Mouse (Mus musculus): ENCODE results near the gene Tmem178b.

Gene Tmem178b

GRCm38 (mm10) chr6:40015711-40016460, 142.8 kb downstream of the Tmem178b start:
- DNase-seq (ENCODE audit: low spot score), result no peak

DNA sequence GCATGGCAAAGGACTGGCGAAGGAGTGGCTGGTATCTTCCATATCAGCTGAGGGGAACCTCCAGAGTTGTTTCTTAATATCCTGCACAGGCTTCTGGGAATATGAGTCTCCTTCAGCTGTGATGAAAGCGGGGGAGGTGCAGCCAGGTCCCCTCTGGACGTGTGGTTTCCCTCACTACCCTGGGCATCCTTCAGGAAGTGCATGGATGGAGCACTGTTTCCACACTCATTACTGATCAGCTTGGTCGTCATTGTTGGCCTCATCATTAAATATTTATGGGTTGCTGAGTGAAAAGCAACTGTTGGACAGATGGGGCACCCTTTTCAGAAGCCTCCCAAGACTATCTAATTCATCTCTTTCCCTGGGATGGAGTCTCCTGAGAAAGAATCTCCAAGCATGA, 146.3 kb downstream of the Tmem178b start:
- no peak for DNase-seq (ENCODE audit: low spot score)

DNA sequence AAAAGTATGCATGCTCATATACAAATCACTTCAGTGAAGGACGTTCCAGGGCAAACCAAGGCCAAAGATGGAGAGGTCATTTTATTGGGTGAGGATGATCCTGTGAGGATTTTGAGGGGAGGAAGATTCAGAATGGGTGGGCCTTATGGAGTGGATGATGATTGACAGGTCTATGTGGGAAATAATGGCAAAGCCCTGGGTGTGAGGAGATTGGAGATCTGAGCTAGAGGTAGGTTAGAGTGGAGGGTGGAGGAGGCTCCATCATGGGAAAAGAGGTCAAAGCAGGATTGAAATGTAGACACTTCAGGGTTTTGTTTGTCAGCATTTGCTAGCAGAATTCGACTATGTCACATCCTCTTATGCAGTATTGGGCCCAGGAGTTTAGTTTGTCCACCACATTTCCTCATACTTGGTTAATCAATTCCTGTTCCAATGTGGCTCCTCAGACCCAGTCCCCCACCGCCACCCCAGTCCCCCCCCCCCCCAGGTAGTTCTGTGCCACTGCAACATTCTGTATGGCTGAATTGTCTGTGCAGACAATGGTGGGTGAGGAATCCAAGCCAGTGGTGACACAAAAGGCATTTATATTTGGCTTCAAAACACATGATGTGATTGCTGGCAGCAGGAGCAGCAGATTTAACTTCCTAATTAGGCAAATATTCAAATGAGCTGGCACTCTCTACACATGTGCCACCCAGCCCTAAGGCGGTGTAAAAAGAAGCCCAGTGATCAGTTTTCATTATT, 150.7 kb downstream of the Tmem178b start:
- DNase-seq (ENCODE audit: low spot score), result no peak

- DNase-seq (ENCODE audit: low spot score), result no peak
Observed at GRCm38 (mm10) chr6:40024336-40024934, 151.4 kb downstream of the Tmem178b start.

DNA sequence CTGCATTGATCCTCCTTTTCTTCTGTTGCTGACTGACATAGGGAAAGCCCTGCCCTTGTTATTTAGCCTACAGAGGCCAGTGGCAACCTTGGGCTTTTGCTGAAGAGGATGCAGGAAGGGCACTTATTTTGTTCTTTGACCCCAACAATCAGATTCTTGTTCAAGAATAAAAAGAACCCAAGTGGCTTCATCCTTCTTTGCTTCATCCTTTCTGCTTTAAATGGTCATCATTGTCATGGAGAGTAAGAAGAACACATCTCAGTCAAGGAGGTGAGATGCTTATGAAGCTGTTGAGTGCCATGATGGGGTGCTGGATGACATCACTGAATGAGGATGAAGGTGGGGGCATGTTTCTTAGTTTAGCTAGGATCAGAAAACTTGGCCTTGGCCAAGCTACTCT, 159.8 kb downstream of the Tmem178b start:
- no peak for DNase-seq (ENCODE audit: low spot score)

- no peak for DNase-seq (ENCODE audit: low spot score)
Observed at GRCm38 (mm10) chr6:40033935-40034334, 160.9 kb downstream of the Tmem178b start.

GRCm38 (mm10) chr6:40048969-40049908, 176.2 kb downstream of the Tmem178b start:
- no peak for DNase-seq (ENCODE audit: low spot score)

- no peak for DNase-seq (ENCODE audit: low spot score)
Observed at GRCm38 (mm10) chr6:40049909-40050484, 176.9 kb downstream of the Tmem178b start.

- DNase-seq (ENCODE audit: low spot score), result no peak
Observed at GRCm38 (mm10) chr6:40051698-40052097, 178.6 kb downstream of the Tmem178b start.

DNA sequence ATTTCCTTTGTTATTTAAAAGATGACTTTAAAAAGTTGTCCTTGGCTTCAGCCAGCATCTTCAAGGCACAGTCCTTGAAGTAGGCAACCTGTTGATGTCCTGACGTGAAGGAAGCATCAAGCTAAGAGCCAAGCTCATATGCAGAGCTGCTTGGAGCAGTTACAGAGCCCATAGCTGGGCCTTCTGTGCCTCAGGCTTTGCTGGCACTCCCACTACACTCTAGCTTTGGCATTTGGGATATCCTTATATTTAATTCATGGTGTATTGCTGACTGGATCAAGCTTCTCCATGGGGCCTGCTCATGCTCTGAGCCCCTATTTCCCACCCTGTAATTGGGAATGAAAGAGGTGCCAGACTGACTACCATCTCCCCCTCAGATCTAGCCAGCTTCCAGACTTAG, 179.5 kb downstream of the Tmem178b start:
- no peak for DNase-seq (ENCODE audit: low spot score)

DNA sequence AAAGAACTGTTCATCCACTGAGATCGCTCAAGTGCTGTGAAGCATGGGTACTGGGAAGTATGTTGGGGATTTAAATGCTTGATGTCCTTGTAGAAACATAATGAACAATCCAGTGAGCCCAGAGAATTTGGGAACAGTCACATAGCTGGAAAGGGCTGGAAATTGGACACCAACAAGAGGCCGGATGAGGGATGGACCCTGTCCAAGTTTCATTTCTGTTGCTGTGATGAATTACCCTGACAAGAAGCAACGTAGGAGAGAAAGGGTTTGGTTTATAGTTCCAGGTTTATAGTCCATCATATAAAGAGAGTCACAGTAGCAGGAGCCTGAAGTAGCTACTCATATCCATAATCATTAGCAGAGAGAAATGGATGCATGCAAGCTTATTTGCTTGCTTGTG, 186.4 kb downstream of the Tmem178b start:
- no peak for DNase-seq (ENCODE audit: low spot score)

DNA sequence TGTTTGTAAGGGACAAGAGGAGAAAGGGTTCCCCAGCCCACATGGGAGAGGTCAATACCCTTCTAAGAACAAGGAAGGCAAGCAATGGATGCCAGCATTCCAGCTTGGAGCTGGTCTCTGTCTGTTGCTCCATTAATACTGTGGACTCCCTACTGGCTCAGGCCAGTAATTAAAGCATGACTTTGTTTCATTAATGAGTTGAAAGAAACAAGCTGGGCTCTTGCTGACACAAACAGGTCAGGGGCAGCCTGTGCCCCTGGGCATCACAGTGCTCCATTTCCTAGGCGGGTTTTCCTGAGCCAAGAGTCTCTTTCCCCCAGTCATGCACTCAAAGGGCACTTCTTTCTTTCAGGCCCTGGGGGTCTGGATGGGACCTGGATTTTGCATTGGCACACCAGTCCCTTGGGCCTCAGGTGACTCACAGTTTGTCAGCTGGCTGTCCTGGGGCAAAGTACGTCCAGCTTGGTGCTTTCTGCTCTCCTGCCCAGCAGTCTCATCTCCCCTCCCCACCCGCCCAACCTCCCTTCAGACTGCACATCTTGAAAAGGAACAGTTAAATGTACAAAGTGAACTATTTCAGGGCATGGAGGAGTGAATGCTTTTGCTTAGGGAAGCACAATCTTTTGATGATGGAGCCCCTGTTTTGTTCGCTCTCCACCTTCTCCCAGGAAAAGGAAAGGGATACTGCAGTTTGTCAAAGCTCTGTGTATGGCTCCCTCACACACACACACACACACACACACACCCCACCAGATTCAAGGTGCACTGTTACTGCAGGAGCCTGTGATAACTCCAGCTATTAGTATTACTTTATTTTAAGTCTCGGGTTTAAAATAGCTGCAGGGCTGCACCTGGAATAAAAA, 188.5 kb downstream of the Tmem178b start:
- no peak for DNase-seq (ENCODE audit: low spot score)

GRCm38 (mm10) chr6:40062190-40062501, 189.1 kb downstream of the Tmem178b start:
- DNase-seq (ENCODE audit: low spot score), result no peak

- no peak for DNase-seq (ENCODE audit: low spot score)
Observed at GRCm38 (mm10) chr6:40063438-40063837, 190.4 kb downstream of the Tmem178b start.

DNA sequence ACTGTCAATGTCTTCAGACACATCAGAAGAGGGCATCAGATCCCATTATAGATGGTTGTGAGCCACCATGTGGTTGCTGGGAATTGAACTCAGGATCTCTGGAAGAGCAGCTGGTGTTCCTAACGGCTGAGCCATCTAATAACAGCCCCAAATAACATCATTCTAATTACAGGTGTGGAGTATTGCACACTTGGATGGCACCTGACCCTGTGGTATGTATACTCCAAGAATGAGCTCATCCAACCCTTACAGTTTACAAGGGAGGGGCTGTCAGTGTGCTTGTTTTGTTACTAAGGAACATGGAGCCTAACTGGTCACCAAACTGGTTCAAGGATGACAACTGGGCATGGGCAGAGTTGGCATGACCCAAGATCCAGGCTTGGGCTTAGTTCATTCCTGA, 190.8 kb downstream of the Tmem178b start:
- DNase-seq (ENCODE audit: low spot score), result no peak

- DNase-seq (ENCODE audit: low spot score), result no peak
Observed at GRCm38 (mm10) chr6:40064342-40064741, 191.3 kb downstream of the Tmem178b start.

GRCm38 (mm10) chr6:40068467-40068866, 195.4 kb downstream of the Tmem178b start:
- DNase-seq (ENCODE audit: low spot score), result no peak

GRCm38 (mm10) chr6:40071007-40071406, 197.9 kb downstream of the Tmem178b start:
- no peak for DNase-seq (ENCODE audit: low spot score)

DNA sequence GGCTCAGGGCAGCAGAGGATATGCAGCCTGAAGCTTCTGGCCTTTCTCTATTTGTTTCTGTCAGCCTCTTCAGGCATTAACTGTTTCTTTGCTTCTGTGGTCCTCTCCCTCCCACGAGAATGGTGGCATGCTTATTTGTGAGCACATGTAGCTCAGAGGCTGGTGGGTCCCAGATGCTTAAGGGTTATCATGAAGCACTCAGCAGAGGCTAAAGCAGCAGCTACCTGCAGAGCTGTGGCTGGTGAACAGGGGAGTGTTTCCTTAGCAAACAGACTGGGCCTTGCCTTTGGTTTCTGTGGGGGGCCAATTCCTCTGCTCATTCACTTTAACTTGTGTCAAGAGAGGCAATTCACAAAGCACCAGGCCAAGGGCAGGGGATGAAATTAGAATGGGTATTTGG, 203.0 kb downstream of the Tmem178b start:
- DNase-seq (ENCODE audit: low spot score), result no peak

DNA sequence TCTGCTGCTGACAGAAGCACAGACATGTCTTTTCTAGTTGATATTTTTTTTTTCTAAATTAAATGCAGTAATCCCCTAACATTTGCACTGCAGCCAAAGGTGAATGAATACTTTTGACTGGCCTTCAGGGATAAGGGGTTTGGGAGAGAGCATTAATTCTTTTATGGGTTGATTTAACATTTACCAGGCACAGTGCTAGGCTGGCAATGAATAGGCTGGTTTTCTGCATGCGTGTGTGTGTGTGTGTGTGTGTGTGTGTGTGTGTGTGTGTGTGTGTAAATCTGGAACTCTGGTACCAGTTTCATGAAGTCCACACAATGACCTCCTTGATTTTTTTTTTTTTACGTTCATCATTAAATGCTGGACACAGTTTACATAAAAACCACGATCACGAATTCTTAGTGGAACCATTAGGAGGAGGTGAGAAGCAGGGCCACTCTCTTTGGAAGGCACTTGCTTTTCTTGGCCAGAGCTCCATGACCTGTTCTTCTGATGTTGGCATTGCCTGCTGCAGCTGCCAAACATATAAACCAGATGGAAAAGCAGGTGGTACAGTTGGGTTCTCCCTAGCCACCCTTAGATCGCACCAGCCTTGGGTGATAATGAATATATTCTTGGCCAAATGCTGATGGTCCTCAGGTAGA, 203.7 kb downstream of the Tmem178b start:
- no peak for DNase-seq (ENCODE audit: low spot score)
